Mouse (Mus musculus): ENCODE data around the gene Dlg2.

Dlg2 gene

DNA sequence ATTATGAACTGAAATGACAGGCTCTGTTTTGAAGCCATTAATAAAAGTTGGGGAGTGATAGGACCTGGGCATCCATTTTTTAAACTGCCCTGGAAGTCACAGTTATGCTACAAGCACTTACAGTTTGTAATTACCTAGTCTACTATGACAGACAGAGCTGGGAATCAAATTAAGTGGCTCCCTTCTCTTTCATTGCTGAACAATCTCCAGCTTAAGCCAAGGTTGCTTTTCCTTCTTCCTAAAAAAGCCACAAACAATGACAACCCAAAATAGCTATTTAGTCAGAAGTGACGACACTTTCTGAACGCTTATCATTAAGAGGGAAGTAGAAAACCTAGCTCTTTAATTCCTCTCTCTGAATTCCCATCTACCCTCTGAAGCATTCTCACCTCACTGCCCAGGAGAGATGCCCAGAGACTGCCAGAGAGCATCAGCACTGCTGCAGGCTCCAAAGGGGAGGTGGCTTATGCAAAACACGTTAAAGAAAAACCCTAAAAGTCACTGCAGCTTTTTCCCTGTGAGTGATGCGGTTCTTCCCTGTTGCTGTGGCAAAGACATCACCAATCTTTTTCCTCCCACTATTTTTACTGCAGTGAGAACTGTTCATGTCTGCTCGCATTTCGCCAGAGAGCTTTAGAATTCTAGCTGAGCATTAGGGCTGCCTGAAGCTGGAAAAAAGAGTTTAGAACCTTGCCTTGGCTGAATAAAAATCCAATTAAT is 612.9 kb downstream of the Dlg2 start:
- in situ Hi-C loops (cut with MboI, MseI) = no loop called here

DNA sequence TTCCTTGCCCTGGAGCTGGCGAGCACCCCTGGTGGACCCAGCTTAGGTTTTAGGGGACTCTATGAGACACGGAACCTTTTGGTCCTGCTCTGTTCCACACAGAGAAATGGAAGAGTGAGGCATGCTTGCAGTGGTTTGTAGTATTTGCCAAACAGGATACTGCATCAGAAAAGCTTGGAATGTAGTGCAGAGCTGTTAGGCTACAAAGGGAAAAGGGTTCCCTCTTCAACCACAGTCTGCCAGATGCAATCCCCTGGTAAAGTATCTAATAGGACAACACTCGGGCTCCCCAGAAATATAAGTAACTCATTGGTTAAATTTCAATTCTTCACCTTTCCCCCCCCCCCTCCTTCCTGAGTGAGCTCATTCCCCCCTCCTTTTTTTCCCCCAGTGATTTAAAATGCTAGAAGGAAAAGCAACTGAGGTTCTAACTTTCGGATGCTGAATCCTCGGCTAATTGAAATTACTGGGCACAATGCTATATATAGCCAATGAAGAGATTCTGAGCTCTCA is 613.9 kb downstream of the Dlg2 start:
- in situ Hi-C loops (cut with MboI, MseI) = no loop called here

DNA sequence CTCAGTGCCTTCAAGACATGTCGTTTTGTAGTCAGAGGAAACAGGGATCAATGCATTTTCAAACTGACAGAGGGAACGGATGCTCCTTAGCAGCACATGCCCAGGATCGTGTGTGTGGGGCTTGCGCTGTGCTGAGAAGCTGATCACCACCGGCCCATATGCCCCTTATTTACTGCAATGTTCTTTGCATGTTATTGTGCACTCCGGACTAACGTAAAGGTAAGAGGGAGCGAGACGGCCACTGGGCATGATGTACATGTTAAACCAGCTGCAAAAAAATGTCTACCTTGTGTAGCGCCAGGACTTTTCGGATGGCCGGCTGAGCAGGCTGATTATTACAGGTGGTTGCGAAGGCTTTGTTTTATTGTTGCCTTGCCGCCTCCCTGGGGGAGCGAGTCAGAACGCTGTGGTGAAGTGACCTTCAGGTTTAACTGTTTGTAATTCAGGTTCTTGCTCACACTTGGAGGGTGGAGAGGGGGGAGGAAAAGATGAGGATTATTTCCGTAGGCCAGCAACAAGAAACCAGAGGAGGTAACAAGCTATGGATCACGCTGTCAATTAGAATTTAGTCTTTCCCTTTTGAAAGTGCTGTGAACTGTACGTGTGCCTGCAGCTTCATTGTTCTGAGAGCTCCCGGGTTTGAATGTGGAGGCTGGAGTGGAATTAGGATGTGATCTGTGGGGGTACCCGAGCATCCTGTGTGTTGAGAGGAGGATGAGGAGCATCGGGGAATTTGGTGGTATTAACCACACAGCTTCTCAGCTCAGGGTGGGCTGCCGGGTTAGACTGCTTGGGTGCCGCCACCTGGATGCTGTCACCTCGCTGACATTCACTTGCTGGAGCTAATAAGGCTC is 614.6 kb downstream of the Dlg2 start:
- in situ Hi-C loops (cut with MboI, MseI) = no loop called here

DNA sequence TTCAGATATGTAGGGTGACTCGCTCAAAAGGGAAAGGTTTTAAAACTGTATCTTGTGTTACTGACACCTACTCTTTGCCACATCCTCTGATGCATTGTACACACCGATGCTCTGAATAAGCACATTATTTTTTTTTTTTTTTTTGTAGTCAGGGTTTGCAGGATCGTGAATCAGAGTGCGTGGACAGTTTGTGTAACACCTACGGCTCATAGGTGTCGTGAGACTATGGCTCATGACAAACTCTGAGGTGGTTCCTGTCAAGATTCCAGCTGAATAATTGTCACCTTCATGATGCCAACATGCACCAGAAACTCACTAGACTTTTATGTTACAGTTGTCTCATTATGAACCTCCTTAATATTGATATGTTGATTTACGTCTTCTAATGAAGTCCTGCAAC is 620.0 kb downstream of the Dlg2 start:
- in situ Hi-C loops (cut with MboI, MseI) = no loop called here

DNA sequence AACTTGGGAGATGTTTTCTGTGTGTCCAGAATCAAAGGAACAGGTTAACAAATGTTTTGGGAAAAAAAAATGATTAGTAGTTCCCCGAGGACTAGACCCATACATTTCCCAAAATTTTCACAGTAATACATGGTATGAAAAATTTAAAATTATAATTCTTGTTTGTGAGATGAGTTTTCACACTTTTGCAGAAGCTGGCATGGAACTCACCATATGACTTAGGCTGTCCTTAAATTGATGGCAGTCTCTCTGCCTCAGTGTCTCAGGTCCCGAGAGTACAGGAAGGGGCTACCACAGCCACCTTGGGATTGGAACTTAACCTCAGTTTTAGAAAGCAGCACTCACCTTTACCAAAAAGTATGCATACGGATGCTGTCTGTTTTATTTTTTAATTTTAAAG is 622.0 kb downstream of the Dlg2 start:
- in situ Hi-C loops (cut with MboI, MseI) = no loop called here

DNA sequence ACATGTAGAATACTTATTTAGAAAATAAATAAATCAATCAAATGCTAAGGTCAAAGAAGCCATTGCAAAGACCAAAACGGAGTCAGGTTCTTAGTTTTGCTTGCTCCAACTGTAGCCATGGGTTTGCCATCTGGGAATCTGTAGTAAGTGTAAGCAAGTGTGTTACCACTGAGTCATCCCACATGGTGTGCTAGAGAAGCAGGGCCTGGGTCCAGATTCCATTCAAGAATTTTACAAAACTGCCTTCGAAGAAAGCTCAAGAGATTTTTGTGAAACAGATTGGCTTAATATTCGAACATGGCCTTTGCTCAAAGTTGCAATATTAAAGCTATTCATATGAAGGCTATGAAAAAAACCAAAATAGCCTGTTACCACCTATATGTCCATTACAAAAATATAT is 633.1 kb downstream of the Dlg2 start:
- in situ Hi-C loops (cut with MboI, MseI) = no loop called here

DNA sequence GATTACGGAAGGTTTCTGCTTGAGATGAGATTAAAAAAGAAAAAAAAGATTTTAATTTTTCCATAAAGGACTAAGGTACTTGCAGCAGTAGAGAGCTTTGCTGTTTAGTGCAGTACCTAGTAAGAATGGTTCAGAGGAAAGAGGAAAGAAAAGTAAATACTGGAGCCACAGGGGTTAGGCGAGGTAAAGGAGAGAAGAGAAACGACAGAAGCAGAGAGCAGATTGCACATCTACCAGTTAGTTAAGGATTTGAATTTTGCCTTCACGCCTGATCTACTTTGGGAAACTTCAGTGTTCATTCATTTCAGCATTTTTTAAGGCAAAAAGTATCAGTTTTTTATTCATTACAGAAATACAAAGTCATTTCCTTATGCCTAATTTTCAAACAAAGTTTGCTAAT is 655.7 kb downstream of the Dlg2 start:
- in situ Hi-C loops (cut with MboI, MseI) = no loop called here

DNA sequence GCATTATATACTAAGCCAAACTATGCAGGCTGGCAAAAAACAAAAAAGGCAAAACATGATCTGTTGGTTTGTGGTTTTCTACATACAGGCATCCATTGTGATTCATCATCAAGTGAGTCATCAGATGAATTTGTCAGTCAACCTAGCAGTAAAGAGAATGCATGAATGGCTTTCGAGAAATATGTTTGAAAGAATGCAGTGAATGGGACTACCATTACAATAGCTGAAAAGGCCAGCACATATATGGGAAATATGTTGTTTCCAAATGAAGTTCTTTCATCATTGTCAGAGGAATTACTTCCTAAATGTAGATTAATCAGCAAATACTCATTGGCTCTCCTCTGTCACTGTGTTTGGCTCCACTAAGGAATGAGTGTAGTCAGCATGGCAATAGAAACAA is 677.6 kb downstream of the Dlg2 start:
- in situ Hi-C loops (cut with MboI, MseI) = loop anchor here in 1 of 2 experiments (10.0 kb wide), 1 partner anchor 531 kb away; no protein-coding TSS in a partner anchor

DNA sequence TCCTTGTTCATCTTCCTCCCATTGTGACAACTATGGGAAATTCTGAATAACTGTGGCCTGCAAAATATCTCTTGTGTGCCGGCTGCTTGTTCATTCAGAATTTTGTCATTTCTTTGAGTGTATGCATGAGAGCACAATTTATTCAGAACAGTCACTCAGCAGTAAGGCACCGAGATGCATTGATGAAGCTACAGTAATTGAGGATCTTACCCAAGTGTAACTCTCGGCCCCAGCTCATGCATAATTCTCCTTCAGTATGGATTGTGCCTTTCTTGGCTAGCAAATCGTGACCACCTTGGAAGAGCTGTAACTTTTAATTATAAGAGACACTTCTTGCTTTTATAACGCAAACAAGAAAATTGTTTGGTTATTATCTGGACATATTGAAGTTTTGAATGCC is 682.7 kb downstream of the Dlg2 start:
- in situ Hi-C loops (cut with MboI, MseI) = loop anchor here in 1 of 2 experiments (10.0 kb wide), 1 partner anchor 526 kb away; no protein-coding TSS in a partner anchor

DNA sequence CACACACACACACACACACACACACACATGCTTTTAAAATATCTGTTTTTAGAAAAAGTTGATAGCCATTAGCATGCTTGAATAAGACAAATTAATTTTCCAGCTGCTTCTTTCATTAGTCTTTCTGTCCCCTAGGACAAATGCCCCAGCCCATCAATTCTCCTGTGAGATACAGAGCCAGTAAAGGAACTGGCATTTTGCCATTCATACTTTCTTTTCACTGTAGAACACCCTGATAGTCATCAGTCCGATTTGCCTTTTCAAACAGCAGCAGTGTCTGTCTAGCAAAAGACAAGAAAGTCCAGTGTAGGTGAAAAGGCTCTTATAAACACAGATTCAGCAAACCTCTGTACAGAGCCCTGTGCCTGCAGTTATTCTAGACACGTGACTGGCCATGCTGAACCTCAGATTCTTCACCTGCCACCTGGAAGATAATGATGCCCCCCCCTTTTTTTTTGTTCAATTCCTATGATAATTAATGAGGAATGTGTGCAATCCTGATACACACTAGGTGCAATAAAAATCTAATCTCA is 685.2 kb downstream of the Dlg2 start:
- in situ Hi-C loops (cut with MboI, MseI) = no loop called here

DNA sequence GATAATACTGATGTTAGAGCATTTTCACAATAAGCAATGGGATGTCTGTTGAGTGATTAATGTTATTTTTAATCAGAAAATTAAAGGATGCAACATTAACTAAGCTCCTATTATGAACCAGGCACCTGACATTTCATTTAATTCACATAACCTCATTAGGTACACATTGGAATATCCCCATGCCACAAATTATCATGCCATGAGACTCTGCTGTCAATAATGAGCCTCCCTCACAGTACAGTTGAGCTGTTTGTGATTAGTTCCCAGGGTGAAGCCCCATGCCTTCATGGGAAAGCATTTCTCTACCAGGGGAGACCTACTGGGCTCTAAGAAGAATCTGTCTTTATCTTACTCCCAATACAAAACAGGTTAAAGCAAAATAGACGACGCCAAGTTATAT is 697.1 kb downstream of the Dlg2 start:
- in situ Hi-C loops (cut with MboI, MseI) = no loop called here

DNA sequence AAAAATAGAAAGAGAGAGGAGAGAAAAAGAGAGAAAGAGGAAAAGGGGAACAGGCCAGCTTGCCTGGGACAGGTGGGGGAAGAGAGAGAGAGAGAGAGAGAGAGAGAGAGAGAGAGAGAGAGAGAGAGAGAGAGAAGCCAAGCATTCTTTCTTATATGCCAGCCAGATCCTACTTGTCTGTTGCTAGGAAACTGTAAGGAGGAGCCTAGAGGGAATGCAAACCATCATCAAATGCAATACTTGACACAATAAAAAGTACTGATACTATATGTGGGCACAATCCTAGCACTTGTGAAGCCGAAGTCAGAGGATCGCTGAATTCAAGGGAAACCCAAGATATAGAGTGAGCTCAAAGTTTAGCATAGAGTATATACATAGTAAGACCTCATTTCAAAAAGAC is 711.7 kb downstream of the Dlg2 start:
- in situ Hi-C loops (cut with MboI, MseI) = no loop called here

DNA sequence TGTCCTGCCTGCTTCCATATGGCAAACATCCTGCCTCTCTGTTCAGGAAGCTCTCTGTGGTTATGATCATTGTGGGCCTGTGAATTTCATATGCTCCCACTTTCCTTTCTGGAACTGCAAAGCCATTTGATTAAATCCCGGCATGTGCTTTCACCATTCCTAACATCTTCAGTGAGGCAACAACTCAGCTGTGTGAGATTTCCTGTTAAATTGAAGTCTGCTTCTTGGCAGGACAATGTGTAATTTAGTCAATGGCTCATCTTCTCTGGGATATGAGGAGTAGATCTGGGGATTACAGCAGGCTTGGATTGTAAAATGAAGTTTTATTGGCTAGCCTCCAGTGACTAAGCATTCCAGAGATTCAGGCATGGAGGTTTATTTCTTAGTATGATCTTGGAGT is 722.9 kb downstream of the Dlg2 start:
- in situ Hi-C loops (cut with MboI, MseI) = no loop called here

DNA sequence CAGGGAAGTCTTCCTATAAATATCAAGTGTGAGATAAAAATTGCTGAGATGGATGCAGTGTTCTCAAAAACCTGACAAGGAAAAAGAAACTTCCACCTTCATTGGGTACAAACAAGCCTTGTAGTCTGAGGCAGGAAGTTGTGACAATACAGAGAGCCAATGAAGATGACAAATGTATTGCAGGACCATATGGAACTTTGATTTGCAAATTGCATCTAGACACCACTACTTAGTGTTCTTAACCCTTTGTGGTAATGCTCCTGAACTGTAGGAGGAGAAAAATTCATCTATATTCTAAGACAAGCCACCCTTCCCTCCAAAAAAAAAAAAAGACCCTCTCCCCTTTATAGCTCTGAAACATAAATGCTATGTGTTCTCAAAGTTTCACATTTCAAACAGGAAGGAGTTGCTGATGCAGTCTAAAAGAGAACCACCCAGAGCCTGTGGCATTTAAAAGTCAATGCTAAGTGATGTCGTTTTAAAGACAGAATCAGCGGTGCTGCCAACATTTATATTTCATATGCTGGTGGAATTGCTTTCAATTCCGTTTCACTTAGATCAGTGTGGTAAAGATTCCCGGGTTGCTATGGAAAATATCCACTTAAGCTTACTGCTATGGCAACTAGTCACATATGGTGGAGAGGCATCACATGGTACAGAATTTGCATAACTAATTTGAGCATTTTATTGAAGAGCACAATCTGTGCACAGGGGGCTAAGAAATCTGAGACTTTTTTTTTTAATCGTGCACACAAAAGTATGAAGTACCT is 731.8 kb downstream of the Dlg2 start:
- in situ Hi-C loops (cut with MboI, MseI) = no loop called here

DNA sequence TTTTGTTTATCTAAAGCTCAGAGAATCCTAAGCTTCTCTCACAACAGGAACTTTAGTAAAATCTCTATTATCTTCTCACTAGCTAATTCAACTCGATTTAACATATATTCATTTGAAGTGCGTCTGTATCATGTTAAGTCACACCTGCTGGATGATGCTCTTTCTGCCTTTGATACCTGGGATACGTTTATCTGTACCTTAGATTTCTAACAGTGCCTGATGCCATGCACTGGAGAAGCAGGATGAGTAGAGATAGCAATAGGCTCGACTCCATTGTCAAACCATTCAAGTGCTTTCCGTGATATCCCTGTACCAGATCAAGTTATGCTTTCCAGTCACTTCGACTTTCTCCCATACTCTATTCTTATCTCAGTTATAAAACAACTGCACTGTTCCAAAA is 732.5 kb downstream of the Dlg2 start:
- in situ Hi-C loops (cut with MboI, MseI) = no loop called here

DNA sequence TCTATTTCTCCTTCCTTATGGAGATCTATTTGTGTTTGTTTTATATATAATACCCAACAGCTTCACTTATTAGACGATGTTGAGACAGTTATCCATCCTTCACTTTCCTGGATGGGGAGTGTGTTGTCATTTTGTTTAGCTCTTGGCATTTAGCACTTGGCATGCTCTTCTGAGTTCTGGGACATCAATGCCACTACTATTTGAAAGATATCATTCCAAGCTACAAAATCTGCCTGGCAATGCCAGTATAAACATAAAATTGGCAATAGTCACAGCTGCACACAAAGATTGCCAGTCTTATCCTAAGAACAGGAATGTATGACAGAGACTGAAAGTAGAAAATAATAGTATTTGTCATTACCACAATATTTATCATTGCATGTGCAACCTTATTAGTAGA is 735.8 kb downstream of the Dlg2 start:
- in situ Hi-C loops (cut with MboI, MseI) = loop anchor here in 1 of 2 experiments (10.0 kb wide), 1 partner anchor 217 kb away; no protein-coding TSS in a partner anchor

DNA sequence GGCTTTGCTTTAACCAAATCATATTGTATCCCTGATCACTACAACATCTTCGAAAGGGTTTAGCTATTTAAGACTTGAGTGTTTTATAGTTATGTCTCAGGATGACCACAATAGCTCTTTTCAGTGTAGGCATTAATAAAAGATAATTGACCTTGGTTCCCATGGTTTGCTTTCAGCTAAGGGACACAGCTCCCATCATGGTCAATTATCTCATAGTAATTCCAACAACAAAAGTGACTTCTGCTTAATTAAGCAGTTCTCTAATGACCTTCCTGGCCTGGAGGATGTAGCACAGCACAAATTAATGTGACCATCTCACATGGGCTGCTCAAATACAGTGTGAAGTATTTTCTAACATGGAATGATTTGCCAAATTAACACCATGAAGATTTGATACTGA is 738.4 kb downstream of the Dlg2 start:
- in situ Hi-C loops (cut with MboI, MseI) = loop anchor here in 1 of 2 experiments (10.0 kb wide), 1 partner anchor 220 kb away; no protein-coding TSS in a partner anchor

DNA sequence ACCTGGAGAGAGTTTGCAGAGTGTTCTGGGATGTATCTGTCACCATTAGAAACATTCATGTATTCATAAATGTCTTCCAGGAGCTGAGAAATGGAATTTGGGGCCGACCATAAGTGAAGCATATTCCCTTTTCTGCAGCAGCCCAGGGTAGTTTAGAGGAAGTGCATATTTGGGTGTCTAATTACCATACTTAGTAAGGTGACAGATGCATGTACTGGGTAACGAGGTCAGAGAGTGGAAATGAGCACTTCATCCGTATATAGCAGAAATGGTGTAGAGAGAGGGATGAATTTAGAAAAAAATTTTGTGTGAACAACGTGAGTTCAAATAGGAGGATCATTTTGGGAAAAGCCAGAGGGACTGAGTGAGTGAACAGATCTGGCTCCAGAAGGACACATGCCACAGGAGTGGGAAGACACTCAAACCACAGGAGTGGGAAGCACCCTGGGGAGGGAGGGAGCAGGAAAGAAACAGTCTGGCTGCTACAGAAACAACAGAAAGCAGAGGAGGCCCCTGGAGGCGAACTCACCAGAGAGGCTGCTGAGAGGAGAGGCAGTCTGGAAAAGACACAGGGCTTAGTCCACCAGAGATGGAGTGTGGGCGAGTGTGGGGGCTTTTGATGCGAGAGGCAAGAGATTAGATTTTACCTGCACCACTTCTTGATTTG is 742.0 kb downstream of the Dlg2 start:
- in situ Hi-C loops (cut with MboI, MseI) = loop anchor here in 1 of 2 experiments (10.0 kb wide), 1 partner anchor 224 kb away; no protein-coding TSS in a partner anchor

DNA sequence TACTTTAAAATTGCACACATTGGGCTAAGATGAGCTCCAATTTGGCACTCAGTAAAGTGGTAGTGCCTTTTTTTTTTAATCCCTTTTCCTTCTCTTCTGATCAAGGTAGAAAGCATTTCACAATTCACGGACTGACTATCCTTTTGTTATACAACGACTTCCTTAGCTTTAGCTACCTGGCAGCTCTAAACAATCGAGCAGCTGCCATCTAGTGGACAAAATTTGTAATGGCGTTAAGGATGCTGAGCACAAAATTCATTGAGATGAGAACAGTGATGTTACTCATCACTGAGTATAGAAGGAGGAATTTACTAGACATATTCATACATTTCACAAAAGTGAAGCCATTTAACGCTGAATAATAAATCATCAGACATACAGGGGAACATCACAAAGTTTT is 750.0 kb downstream of the Dlg2 start:
- in situ Hi-C loops (cut with MboI, MseI) = loop anchor here in 1 of 2 experiments (10.0 to 25.0 kb wide), 2 partner anchors 712 to 1286 kb away; no protein-coding TSS in a partner anchor

DNA sequence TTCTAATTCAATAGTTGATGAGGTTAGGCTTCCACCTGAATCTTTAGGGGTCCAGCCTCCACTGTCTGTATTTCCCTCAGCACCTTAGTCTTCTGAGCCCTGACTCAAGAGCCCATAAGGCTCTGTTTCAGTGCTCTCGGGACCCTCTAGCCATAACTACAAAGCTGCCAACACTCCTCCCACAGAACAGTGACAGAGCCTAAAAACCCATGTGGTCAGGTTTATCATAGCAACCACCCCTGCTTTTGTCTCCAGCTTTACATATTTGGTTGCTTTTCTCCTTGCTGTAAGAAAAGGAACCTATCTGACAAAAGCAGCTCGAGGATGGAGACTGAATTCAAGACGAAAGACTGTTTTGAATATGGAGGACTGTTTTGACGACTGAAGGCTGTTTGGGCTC is 765.2 kb downstream of the Dlg2 start:
- in situ Hi-C loops (cut with MboI, MseI) = loop anchor here in 1 of 2 experiments (25.0 kb wide), 1 partner anchor 1271 kb away; no protein-coding TSS in a partner anchor

DNA sequence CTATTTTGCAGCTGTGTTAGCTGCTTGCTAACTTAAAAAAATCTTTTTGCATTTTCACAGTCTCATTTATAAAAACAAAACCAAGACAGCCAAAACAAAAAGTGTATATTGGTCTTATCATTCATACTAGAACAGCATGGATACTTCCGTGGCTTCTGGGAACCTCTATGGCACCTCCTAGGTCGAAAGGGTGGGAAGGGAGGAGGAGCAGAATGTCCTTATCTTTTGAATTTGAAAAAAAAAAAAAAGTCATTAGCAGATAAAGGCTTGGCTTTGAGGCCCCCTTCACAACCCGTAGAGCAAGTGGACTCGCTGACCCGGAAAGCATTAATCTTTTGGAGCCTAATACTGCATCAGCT is 785.2 kb downstream of the Dlg2 start:
- in situ Hi-C loops (cut with MboI, MseI) = no loop called here
